Mouse (Mus musculus) urinary bladder, postnatal 4 days (tissue): Measurements from ENCODE around the gene Tpm4.
A peak's percentile ranks its signal among the peaks of the same experiment; 100 is the strongest.

Experiments
- DNase-seq, 2 experiments: peaks; one replicate each; pipeline ENCODE4 v3.0.0; 2021 to 2022; ENCODE audit warnings: low spot score in 2 of 2

Gene Tpm4

GRCm38 (mm10) chr8:72138456-72138855 is 3.7 kb downstream of the Tpm4 start:
- peak in 1 of 2 experiments; percentile 56 for DNase-seq

GRCm38 (mm10) chr8:72143256-72143824 is 8.6 kb downstream of the Tpm4 start:
- DNase-seq: peak in 1 of 2 experiments; percentile 47

- no peak for DNase-seq
These were observed 9.7 kb downstream of the Tpm4 start for GRCm38 (mm10) chr8:72144345-72144975.

- no peak for DNase-seq
These were observed 10.7 kb downstream of the Tpm4 start for GRCm38 (mm10) chr8:72145511-72145910.

GRCm38 (mm10) chr8:72146056-72146455 is 11.3 kb downstream of the Tpm4 start:
- DNase-seq: no peak

- DNase-seq: no peak
These were observed 11.8 kb downstream of the Tpm4 start for GRCm38 (mm10) chr8:72146556-72146955.

- no peak for DNase-seq
These were observed 12.5 kb downstream of the Tpm4 start for GRCm38 (mm10) chr8:72147266-72147665.

- no peak for DNase-seq
These were observed 14.3 kb downstream of the Tpm4 start for GRCm38 (mm10) chr8:72149056-72149455.

GRCm38 (mm10) chr8:72151418-72152078 is 16.8 kb downstream of the Tpm4 start:
- no peak for DNase-seq

- no peak for DNase-seq
These were observed 18.6 kb downstream of the Tpm4 start for GRCm38 (mm10) chr8:72153382-72153781.

GRCm38 (mm10) chr8:72158096-72158495 is 23.3 kb downstream of the Tpm4 start:
- DNase-seq: no peak

GRCm38 (mm10) chr8:72158726-72159125 is 24.0 kb downstream of the Tpm4 start:
- no peak for DNase-seq

- no peak for DNase-seq
These were observed 25.2 kb downstream of the Tpm4 start for GRCm38 (mm10) chr8:72160007-72160406.

GRCm38 (mm10) chr8:72160707-72161697 is 26.2 kb downstream of the Tpm4 start, which contains the start of gene Rab8a:
TSS of gene Rab8a (plus strand) at chr8:72161200.
- DNase-seq: peak; percentile 100

GRCm38 (mm10) chr8:72162821-72163220 is 28.0 kb downstream of the Tpm4 start:
- no peak for DNase-seq

GRCm38 (mm10) chr8:72169098-72169668 is 34.4 kb downstream of the Tpm4 start:
- DNase-seq: no peak

GRCm38 (mm10) chr8:72169681-72170249 is 35.0 kb downstream of the Tpm4 start:
- DNase-seq: no peak

- DNase-seq: peak; percentile 32 to 76
These were observed 42.7 kb downstream of the Tpm4 start for GRCm38 (mm10) chr8:72177346-72177925.

GRCm38 (mm10) chr8:72183554-72184202 is 48.9 kb downstream of the Tpm4 start:
- DNase-seq: no peak

GRCm38 (mm10) chr8:72187793-72188331 is 53.1 kb downstream of the Tpm4 start:
- DNase-seq: no peak
